Mouse (Mus musculus) fat pad, adult 2 months (tissue): ENCODE measurements around the gene Dgkk.
"Not testable (repeated sequence)": the region's sequence is repeated elsewhere in the genome, so short reads cannot be mapped to it uniquely, and the experiment has no call there.

Experiments
- DNase-seq: peaks from one replicate; pipeline ENCODE4 v3.0.0-alpha.2; 2011; ENCODE audit warnings: low read depth, low spot score; ENCODE audit errors: extremely low read depth

The Dgkk gene

DNA sequence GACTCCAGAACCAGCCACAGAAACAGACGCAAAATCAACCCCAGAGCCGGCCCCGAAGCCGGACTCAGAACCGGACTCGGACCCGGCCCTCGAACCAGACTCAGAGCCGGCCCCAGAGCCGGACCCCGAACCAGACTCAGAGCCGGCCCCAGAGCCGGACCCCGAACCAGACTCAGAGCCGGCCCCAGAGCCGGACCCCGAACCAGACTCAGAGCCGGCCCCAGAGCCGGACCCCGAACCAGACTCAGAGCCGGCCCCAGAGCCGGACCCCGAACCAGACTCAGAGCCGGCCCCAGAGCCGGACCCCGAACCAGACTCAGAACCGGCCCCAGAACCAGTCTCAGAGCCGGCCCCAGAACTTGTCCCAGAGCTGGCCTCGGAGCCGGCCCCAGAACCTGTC is at the start of gene Dgkk:
TSS of gene Dgkk (plus strand) at position 301 of the 400 bp plus-strand sequence.
- not testable (repeated sequence) for DNase-seq

DNA sequence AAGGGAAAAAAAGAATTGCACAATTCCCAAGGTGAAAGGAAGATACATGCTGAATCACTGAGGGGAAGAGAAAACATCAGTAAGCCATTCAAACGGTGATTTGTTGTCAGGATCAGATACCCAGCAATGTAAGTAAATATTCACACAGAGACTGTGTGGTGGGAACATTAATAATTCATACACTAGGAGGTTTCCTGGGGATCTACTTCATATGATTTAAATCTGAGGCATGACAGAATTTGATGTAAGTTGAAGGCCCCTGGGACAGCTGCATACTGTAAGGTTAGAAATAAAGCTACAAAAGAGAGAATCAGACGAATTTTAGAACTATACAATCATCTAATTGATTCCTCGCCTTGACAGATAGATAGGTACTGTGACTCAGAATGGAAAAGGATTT is 45.1 kb upstream of the Dgkk start:
- no peak for DNase-seq

DNA sequence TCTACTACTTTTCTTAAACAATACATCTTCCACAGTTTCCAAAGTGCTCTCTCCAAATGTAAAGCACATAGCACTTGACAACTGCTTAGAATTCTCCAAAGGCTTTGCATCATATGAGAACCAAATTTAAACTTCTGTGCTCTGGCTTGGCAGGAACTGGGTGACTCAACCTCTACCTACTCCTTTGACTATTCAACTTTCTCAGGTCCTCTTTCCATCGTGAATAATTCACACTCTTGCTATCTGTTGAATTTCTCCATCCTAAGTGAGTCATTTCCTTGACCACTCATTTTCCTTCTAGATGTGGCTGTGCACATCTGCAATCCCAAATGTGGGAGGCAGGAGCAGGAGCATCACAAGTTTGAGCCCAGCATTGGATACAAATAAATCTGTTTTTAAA is 28.4 kb upstream of the Dgkk start:
- DNase-seq: no peak

DNA sequence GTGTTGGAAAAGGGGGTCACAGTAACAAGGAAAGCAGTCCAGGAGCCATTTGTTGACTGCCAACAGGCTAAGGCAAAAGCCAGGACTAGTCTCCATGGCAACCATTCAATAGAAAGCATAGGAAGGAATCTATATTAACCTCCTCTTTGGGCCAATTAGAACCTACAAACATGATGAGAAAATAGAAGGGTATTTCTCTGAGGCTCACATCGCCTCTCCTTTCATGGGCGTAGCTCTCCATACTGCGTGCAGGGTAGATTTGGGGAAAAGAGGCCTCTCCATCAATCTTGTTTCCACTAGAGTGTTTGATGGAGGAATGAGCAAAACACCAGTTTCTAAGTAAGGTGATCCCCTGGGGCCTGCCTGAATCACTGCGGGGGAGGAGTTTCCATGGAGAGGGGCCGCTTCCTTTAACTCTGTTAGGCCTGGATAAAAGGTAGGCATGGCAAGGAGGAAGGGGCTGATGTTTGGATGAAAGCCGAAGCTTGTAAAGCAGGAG is 27.5 kb upstream of the Dgkk start:
- no peak for DNase-seq

DNA sequence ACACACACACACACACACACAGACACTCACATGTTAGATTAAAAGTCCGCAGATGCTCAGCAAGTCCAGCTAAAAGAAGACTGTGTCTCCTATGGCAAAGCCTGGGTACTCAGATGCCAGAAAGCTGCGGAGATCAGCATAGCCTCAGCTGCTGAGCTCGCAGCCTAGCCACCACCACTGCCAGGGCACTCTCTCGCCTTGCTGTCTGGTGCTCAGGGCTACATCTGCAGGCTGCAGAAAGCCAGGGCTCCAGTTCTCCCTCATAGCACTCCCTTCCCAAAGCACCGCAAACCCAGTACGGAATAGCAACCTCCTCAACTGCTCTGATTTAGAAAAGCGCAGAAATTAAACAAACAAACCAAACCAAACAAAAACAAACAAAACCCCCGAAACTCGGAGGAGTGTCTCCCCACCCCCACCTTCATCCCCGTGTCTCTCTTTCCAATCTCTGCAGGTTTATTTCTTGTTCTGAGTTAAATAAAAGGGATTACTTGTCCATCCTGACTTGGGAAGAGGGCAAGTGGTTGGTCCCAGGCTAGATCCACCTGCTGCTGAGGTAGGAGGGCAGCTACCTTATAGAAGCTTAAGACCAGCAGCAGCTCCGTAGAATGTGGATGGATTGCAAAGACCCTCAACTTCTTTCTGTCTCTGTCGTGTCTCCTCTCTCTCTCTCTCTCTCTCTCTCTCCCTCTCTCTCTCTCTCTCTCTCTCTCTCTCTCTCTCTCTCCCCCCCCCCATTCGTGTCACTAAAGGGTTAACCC is 1.4 kb upstream of the Dgkk start:
- no peak for DNase-seq

DNA sequence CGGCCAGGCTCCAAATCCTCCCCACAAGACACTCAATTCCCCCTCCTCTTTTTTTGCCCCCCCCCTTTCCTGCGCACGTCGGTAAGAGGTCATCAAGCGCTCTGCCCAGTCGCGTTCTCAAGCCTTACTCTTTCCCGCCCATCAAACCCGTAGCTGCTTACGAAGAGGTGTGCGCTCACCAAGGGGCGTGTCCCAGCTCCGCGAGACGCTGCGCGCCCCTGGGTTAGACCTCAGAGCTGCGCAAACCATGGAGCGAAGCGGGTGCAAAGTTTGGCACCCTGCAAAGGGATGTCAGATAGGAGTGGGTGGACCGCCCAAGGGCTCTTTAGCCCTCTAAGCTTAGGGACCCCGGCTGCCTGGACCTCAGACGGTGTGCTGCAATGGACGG is 862 bp upstream of the Dgkk start:
- no peak for DNase-seq

DNA sequence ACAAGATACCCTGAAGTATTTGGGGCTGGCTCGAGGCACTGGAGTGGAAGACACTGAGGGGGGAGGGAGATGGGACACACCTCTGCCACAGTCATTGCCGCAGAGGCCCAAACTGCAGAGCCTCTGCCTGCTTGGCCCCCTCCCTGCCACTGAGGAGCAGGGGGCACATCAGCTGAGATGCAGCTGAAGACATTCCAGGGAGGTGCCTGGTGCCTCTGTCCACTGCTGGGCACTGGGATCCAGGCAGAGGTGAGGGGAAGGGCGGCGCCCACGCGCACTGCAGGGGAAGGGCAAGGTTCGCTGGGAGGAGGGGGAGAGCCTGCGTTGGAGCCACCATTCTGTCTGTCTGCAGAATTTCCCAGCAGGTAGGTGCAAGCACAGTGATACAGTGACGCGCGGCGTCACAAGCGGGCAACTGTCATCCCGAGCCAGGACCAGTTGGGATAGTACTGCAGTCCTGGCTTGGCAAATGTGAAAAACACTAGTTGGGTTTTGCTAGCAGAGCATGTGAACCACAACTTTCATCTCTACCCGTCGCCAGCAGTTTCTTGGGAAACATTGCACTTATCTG is 948 bp downstream of the Dgkk start:
- DNase-seq: no peak

DNA sequence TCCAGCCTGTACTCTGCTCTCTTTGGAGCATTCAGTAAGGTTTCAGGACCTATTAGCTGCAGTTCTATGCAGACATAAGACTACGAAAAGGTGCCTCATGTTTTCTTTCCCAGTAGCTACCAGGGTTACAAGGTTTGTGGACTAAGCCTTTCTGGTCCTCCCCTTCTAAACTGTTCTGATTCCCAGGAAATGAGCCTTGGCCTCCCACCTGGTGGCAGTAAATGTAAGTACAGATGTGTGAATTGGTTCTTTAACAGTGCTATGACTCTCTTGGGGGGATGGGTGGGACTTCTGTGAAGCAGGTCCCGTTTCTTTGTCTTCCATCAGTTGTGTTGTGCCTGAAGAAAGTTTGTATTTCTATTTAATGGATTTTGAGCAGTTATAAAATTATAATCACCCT is 53.4 kb downstream of the Dgkk start:
- no peak for DNase-seq

DNA sequence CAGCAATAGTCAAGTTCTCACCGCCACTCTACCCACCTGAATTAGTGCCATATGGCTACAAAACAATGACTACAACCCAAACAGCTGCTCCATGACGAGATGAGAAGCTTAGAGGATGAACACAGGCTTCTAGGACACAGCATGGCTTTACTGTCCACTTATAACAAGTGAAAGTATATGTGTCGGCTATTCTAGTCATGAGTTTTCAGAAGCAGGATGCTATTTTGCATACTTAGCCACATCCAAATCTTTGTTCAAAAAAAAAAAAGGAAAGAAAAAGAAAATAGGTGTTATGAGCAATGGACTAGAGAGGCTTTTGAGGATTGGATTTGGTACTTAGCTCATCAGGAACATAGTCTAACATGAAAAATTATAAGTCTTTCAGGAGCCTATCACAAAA is 74.4 kb downstream of the Dgkk start:
- DNase-seq: no peak

DNA sequence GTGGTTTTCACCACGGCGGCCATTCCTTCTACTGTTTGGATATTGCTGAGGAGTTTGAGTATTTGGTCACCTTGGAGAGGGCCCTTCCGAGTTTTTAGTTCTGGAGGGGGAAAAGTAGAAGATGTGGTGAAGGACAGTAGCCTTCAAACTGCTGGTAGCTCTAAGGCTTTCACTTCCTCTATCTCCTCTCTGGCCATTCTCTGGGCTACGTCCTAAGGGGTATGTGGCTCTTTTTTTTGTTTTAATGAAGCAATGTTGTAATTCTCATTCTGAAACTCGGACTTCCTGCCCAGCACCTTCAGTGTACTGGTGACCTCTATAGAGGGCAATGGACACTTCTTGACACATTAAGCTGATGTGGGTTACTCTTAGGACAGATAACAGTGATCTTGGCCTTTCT is 75.0 kb downstream of the Dgkk start:
- no peak for DNase-seq

DNA sequence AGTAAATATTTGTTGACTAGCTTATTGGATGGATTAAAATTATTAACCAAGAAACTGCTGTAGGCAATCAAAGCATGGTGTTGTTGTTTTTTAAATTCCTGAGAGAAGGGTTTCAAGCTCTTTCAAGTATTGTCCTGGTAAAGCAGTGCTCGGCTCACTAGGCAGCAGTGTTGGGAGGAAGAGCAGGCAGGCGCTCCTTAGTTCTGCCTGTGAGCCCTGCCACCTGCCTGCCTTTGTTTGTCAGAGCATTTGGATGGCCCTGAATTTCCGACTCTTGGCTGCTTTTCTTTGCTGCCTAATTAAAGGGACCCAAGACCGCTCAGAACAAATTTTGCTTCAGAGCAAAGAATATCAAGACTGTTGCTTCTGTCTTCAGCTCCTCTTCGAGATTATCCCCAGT is 114.8 kb downstream of the Dgkk start:
- DNase-seq: no peak

DNA sequence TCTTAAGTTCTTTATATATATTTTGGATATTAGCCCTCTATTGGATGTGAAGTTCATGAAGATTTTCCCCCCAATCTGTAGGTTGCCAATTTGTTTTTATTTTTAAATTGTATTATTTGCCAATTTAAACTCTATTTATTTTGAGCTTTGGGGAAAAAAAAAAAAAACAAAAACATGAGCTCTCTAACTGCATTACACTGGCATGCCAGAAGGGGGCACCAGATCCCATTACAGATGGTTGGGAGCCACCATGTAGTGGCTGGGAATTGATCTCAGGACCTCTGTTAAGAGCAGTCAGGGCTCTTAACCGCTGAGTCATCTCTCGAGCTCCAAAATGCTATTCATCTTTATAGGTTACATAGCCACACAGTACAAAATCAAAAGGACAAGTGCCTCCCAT is 131.9 kb downstream of the Dgkk start:
- DNase-seq: no peak

DNA sequence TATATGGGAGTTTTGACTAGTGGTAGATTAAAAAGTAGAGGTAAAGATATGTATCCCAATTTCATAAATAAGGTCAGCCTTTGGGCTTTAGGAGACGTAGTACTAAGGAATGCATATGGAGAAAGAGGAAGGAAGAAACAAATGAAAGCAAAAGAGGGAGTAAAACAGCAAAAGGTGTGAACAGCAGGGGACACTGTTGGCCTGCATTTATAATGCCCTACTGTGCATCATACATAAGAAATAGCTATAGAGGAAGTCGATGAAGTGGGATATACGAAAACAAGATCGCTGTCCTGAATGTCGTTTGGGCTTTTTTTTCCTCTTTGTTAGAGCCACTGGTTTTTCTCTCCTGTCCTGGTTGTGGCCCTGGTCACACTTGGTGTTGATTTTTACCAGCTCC is 143.1 kb downstream of the Dgkk start:
- no peak for DNase-seq

DNA sequence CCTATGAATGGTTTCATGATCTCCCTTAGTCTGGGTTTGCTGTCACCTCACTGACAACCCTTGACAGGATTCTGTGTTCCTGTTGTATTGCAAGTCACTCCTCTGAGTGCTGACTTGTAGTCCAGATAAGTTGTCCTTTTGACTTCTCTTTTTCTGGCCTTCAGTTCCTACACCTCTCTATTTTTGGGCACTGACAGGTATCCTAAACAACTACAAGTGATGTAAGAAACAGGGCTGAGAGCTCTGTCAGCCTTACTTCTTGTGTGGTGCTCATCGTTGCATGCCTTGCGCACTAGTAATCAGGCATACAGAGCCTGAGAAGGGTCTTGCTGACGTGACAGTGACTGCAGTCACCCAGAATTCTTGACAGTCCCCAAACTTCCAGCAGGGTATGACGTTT is 147.1 kb downstream of the Dgkk start:
- no peak for DNase-seq

DNA sequence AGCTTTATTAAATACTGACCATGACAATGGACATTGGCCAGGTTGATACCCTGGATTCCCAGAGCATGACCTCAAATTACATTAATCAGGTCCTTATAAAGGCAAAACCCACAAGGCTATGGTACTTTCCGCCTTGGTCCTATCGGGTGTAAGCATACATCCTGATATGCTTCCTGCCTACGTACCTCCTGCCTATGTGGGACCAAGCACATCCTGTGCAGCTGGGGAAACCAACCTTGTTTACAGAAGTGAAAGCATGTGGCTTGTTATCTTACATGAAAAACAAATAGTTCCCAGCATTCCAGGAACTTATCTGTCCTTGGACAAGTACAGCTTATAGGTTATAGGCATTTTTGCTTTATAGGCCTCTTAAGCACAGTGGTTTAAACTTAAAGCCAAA is 189.5 kb downstream of the Dgkk start:
- DNase-seq: no peak

DNA sequence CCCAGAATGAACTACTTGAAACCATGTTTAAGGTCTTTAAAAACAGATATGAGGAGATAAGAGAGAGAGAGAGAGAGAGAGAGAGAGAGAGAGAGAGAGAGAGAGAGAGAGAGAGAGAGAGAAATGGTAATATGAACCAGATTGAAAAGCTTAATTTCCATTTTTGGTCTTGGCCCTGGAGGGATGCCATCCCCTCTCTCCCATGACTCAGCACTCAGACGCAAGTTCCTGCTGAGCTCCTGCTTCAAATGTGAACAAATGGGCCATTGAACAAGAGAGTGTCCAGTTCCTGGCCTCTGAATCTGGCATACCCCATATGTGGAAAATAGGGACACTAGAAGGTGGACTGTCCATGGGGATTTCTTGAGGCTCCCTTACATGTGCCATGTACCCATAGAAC is 192.8 kb downstream of the Dgkk start:
- no peak for DNase-seq

DNA sequence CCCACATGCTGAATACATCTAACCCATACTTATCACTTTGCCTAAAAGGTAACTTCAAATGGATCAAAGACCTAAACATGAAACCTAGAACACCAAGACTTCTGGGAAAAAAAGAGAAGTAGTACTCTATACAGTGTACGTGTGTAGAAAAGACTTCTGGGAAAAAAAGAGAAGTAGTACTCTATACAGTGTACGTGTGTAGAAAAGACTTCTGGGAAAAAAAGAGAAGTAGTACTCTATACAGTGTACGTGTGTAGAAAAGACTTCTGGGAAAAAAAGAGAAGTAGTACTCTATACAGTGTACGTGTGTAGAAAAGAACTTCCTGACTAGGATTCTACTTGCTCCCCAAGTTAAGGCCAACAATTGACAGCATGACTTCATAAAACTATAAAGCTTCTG is 204.8 kb downstream of the Dgkk start:
- not testable (repeated sequence) for DNase-seq
